In the genomic region with DNA sequence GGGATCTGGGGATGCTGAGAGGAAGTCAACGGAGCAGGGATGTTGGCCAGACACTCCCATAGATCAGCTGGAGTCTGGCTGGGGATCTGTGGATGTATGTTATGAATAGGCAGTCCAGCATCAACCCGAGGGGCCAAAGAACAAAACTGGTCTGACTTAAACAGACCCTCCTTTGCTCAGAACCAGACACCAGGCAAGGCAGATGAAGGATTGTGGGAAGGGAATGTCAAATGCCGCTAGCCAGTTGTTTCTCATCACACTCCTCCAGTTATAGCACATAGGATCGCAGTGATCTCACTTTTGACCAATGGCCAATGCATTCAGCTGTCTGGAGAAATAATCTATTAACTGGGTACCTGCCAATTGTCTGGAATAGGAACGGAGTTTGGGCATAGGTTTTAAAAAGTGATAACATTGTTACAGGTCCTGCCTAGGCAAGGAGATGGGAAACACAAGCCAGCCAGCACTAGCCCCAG, we compare ENCODE assay signal across 15 mouse cellular contexts. TPM values are rescaled to one million over a fixed set of nuclear protein-coding genes. Genes with fewer than 3 reads are reported as not detected.
DNase-seq lines count a peak whose midpoint lies in the region; ATAC-seq and TF ChIP-seq lines count a peak whose summit lies in the region.
"Had no signal": no experiment of that assay in that cellular context is flagged by ENCODE, and none has a peak within 500 bp of the region (broad histone marks: within the 10 kb centered on the region; RNA-seq: fewer than 3 reads in every experiment).

No protein-coding gene starts in this region.

- no peak overlapping the region for H3K9ac ChIP-seq in forebrain, embryonic 14.5 days (ENCODE audit: low read length)
- no peak overlapping the region for H3K9ac ChIP-seq in intestine, postnatal 0 days (ENCODE audit: low read depth, low read length)
- H3K9ac ChIP-seq: neural tube, embryonic 12.5 days had no signal

- no peak for TF ChIP-seq CTCF in intestine, postnatal 0 days (IDR thresholded peaks at IDR 0.05; ENCODE audit: low read depth)
- TF ChIP-seq CTCF in left cerebral cortex, adult 2 months (IDR thresholded peaks at IDR 0.05): no peak

- DNase-seq in forebrain, embryonic 10.5 days (ENCODE audit: extremely low spot score, low spot score): no peak
- DNase-seq in forebrain, embryonic 14.5 days (ENCODE audit: low spot score): no peak
- DNase-seq in heart, adult 8-10 months (ENCODE audit: low spot score): peak; percentile 58
- peak; percentile 42 for DNase-seq in lung, postnatal 36 days
- no peak for DNase-seq in thymus, postnatal 10 days (ENCODE audit: low spot score in 2 of 2)
- no peak for DNase-seq in spleen, postnatal 14 days (ENCODE audit: low spot score in 2 of 2)
- DNase-seq in left cerebral cortex, adult 2 months (ENCODE audit: extremely low spot score in 1 of 2, low spot score in 2 of 2): no peak
- DNase-seq: adrenal gland, postnatal 10 days; cerebellum, adult 2 months; left cerebral cortex, postnatal 4 days; thymus, postnatal 36 days had no signal

- no peaks in the 10 kb centered on the region for H3K27me3 ChIP-seq in forebrain, embryonic 10.5 days (ENCODE audit: poor library complexity, severe bottlenecking)
- no peaks in the 10 kb centered on the region for H3K27me3 ChIP-seq in forebrain, embryonic 14.5 days (replicated peaks; ENCODE audit: control insufficient read depth, insufficient read depth, low read length)
- H3K27me3 ChIP-seq in intestine, postnatal 0 days (replicated peaks; ENCODE audit: control insufficient read depth, insufficient read depth, low read length): no peaks in the 10 kb centered on the region
- H3K27me3 ChIP-seq: neural tube, embryonic 12.5 days had no signal

- peak overlapping the region; percentile 79; the same call in 1 of the 2 replicates for H3K27ac ChIP-seq in forebrain, embryonic 10.5 days
- no peak overlapping the region for H3K27ac ChIP-seq in forebrain, embryonic 14.5 days (ENCODE audit: low read depth, low read length)
- peak overlapping the region; percentile 37; the same call in 1 of the 2 replicates for H3K27ac ChIP-seq in intestine, postnatal 0 days (ENCODE audit: low read depth, low read length)
- H3K27ac ChIP-seq in left cerebral cortex, adult 2 months: no peak overlapping the region
- H3K27ac ChIP-seq: neural tube, embryonic 12.5 days had no signal

- intact Hi-C loops in left cerebral cortex, adult 2 months (cut with DNase I): no loop called here

- H3K4me1 ChIP-seq in forebrain, embryonic 10.5 days: peaks cover 51% of the 10 kb centered on the region
- no peaks in the 10 kb centered on the region for H3K4me1 ChIP-seq in forebrain, embryonic 14.5 days (ENCODE audit: control insufficient read depth, insufficient read depth, low read length)
- 0 out of 2 replicates have a peak, but pooled peaks cover 20% of the 10 kb centered on the region for H3K4me1 ChIP-seq in intestine, postnatal 0 days (replicated peaks; ENCODE audit: control insufficient read depth, insufficient read depth, low read length)

- WGBS in forebrain, embryonic 10.5 days: 88% methylated on average over 5 of the region's 5 CpGs
- 80% methylated on average over 5 of the region's 5 CpGs for WGBS in forebrain, embryonic 14.5 days
- 47% methylated on average over 5 of the region's 5 CpGs for WGBS in intestine, postnatal 0 days

- H3K9me3 ChIP-seq in forebrain, embryonic 10.5 days: no peaks in the 10 kb centered on the region
- no peaks in the 10 kb centered on the region for H3K9me3 ChIP-seq in forebrain, embryonic 14.5 days (replicated peaks; ENCODE audit: control insufficient read depth, low read length)
- no peaks in the 10 kb centered on the region for H3K9me3 ChIP-seq in intestine, postnatal 0 days (ENCODE audit: control insufficient read depth)
- H3K9me3 ChIP-seq: neural tube, embryonic 12.5 days had no signal

- H3K4me2 ChIP-seq in forebrain, embryonic 14.5 days (ENCODE audit: low read length): no peak overlapping the region
- H3K4me2 ChIP-seq in intestine, postnatal 0 days (replicated peaks; ENCODE audit: low read depth): no peak overlapping the region
- H3K4me2 ChIP-seq: neural tube, embryonic 12.5 days had no signal

- H3K4me3 ChIP-seq in forebrain, embryonic 10.5 days: no peak overlapping the region
- no peak overlapping the region for H3K4me3 ChIP-seq in forebrain, embryonic 14.5 days (ENCODE audit: low read depth, low read length)
- no peak overlapping the region for H3K4me3 ChIP-seq in intestine, postnatal 0 days (ENCODE audit: low read depth, low read length)
- no peak overlapping the region for H3K4me3 ChIP-seq in left cerebral cortex, adult 2 months
- H3K4me3 ChIP-seq: neural tube, embryonic 12.5 days had no signal

- H3K36me3 ChIP-seq in forebrain, embryonic 10.5 days (replicated peaks): no peaks in the 10 kb centered on the region
- no peaks in the 10 kb centered on the region for H3K36me3 ChIP-seq in forebrain, embryonic 14.5 days (ENCODE audit: control insufficient read depth, insufficient read depth, low read length)
- H3K36me3 ChIP-seq in intestine, postnatal 0 days (ENCODE audit: control insufficient read depth, insufficient read depth): no peaks in the 10 kb centered on the region
- H3K36me3 ChIP-seq: neural tube, embryonic 12.5 days had no signal

- ATAC-seq in forebrain, embryonic 14.5 days: no peak
- no peak for ATAC-seq in intestine, postnatal 0 days

RNA-seq across cellular contexts. Expression of gene Slc12a8, which starts 46.4 kb away (rescaled TPM):
- 0.77 and 1.1 TPM in 2 replicates for polyA plus RNA-seq in forebrain, embryonic 10.5 days (2016; fragmentation: Nextera tagmentation; extraction: Ambion mirVana)
- 0.67 and 1.2 TPM in 2 replicates for polyA plus RNA-seq in forebrain, embryonic 14.5 days (2014; fragmentation: Nextera tagmentation; extraction: Ambion mirVana)
- total RNA-seq in heart, adult 8-10 months (2022): under 1 TPM; 0.34 to 0.72 (median 0.47) TPM
- 4.9 and 6.1 TPM in 2 replicates for polyA plus RNA-seq in intestine, postnatal 0 days (2015; fragmentation: Nextera tagmentation; extraction: Ambion mirVana)
- under 1 TPM; 0.86 to 0.96 TPM for total RNA-seq in left cerebral cortex, adult 2 months (2021)
- total RNA-seq: megakaryocyte, adult 5-6 weeks; MEL had no signal

Comparison
In these comparisons a context has a peak if more than half of its experiments do, and no peak if none do; other contexts are left out.
1. H3K27ac ChIP-seq: peak in forebrain, embryonic 10.5 days (single experiment) and intestine, postnatal 0 days (single experiment); none in forebrain, embryonic 14.5 days (single experiment) and left cerebral cortex, adult 2 months (single experiment).
2. DNase-seq: peak in heart, adult 8-10 months (single experiment) and lung, postnatal 36 days (single experiment); none in forebrain, embryonic 10.5 days (single experiment), forebrain, embryonic 14.5 days (single experiment), thymus, postnatal 10 days (0 of 2), spleen, postnatal 14 days (0 of 2) and left cerebral cortex, adult 2 months (0 of 2).